Mouse (Mus musculus) spleen, adult 10 weeks (tissue): Measurements from ENCODE around the gene Men1. TPM values are rescaled to one million over a fixed set of nuclear protein-coding genes. Genes with fewer than 3 reads are reported as not detected.

Experiments
- polyA plus RNA-seq: library from polyadenylated mRNA; stranded (reverse); fragments of 350-450 nt; fragmentation: Illumina TruSeq; extraction: RNeasy Lipid Tissue Mini Kit (QIAGEN cat#74804); gene quantifications from one replicate; pipeline ENCODE4 v1.2.3, GENCODE M21; 2015; ENCODE audit warnings: low replicate concordance; ENCODE audit not compliant: insufficient read depth

Men1 gene
- polyA plus RNA-seq = 15.5 TPM

GRCm38 (mm10) chr19:6334673-6335457 lies at the start of gene Men1:
Gene Men1, plus strand, starts transcription at chr19:6334979.

GRCm38 (mm10) chr19:6306137-6306551 lies 28.6 kb upstream of the Men1 start, which contains the start of gene Cdc42bpg:
Gene Cdc42bpg, plus strand, starts transcription at chr19:6306456.

DNA sequence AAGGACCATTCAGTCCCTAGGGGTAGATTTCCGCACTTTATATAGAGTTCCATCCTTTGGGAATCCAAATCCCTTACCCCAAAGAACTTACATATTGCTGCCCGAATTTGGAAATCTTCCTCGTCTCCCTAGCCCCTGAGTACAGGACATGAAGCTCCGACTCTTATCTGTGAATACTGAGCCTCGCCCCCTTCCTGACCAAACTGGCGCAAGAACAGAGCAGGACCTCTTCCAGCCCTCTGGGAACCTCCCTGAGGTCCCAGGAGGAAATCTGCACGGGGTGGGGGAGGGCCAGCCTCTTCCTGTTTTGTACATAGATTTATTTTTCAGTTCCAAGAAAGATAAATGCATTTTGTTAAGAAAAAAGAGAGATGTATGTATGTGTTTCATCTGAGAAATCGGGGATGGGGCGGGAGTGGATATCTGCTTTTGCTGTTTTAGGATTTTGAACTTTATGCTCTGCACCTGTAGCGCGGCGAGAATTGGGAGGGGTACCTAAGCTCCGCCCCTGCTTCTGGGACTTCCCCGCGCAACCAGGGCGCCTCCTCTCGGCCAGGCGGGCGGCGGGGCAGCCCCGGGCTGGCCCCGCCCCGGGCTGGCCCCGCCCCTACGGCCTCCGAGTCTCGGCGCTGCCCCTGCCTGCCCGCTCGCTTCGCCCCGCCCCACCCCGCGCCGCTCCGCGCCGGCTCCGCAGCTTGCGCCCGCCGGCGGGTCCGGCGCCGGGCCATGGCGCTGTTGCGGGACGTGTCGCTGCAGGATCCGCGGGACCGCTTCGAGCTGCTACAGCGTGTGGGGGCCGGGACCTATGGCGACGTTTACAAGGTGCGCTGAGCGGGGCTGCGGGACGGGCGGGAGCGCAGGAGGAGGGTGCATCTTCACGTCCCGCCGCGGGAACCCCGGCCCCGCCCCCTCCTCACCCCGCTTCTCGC lies 6.0 kb downstream of the Men1 start, which contains the start of gene Map4k2:
TSS of gene Map4k2 (plus strand) at position 612 of the 929 bp plus-strand sequence.

GRCm38 (mm10) chr19:6363411-6364240 lies 28.8 kb downstream of the Men1 start, which contains the start of gene Sf1:
Gene Sf1, plus strand, starts transcription at chr19:6363690.

GRCm38 (mm10) chr19:6384128-6384527 lies 49.3 kb downstream of the Men1 start, which contains the start of gene Pygm:
Gene Pygm, plus strand, starts transcription at chr19:6384399.

Other genes with a start within 250 kb of the Men1 start
- gene Cdca5, start 250.0 kb upstream of the Men1 start, polyA plus RNA-seq = 8.2 TPM
- 0.47 TPM for gene AC131692.1, start 240.6 kb upstream of the Men1 start, polyA plus RNA-seq
- not detected for gene Naaladl1, start 229.2 kb upstream of the Men1 start, polyA plus RNA-seq
- 4.3 TPM for gene Sac3d1, start 216.3 kb upstream of the Men1 start, polyA plus RNA-seq
- gene Snx15, start 206.7 kb upstream of the Men1 start, polyA plus RNA-seq = 16.4 TPM
- 1.8 TPM for gene Batf2, start 194.0 kb upstream of the Men1 start, polyA plus RNA-seq
- 11.0 TPM for gene Arl2, start 193.4 kb upstream of the Men1 start, polyA plus RNA-seq
- not detected for gene Majin, start 150.6 kb upstream of the Men1 start, polyA plus RNA-seq
- not detected for gene Gpha2, start 108.6 kb upstream of the Men1 start, polyA plus RNA-seq
- gene Ppp2r5b, start 99.1 kb upstream of the Men1 start, polyA plus RNA-seq = 11.9 TPM
- gene Atg2a, start 93.3 kb upstream of the Men1 start, polyA plus RNA-seq = 6.0 TPM
- gene Ehd1, start 58.3 kb upstream of the Men1 start, polyA plus RNA-seq = 36.3 TPM
- 2.1 TPM for gene Cdc42bpg, start 28.5 kb upstream of the Men1 start, polyA plus RNA-seq
- gene Map4k2, start 6.2 kb downstream of the Men1 start, polyA plus RNA-seq = 230 TPM
- 447 TPM for gene Sf1, start 28.7 kb downstream of the Men1 start, polyA plus RNA-seq
- gene Pygm, start 49.4 kb downstream of the Men1 start, polyA plus RNA-seq = 7.7 TPM
- gene Rasgrp2, start 64.4 kb downstream of the Men1 start, polyA plus RNA-seq = 258 TPM
- gene Nrxn2, start 83.8 kb downstream of the Men1 start, polyA plus RNA-seq = 0.57 TPM
- not detected for gene Slc22a12, start 208.1 kb downstream of the Men1 start, polyA plus RNA-seq